Mouse (Mus musculus) MEL (cell line): Measurements from ENCODE around the gene Baiap2l2. TPM values are rescaled to one million over a fixed set of nuclear protein-coding genes. Genes with fewer than 3 reads are reported as not detected.
A peak's percentile ranks its signal among the peaks of the same experiment; 100 is the strongest.

Experiments used
- DNase-seq: peaks from one replicate; pipeline ENCODE4 v3.0.0; 2011; ENCODE audit warnings: low read depth, low spot score
- H3K27ac ChIP-seq: 2 replicates; pipeline ENCODE4 v1.5.1; 2012; ENCODE audit warnings: low read depth, mild to moderate bottlenecking, control low read depth, low read length, moderate library complexity; ENCODE audit not compliant: control insufficient read depth
- H3K27me3 ChIP-seq, 2 experiments: fragments of 150-350 bp in 1 of 2; sonication (generic) in 1 of 2; 2 replicates each; pipeline ENCODE4 v1.6.1; 2012; ENCODE audit warnings: low read length in 2 of 2, mild to moderate bottlenecking in 2 of 2, improper control_type of control experiment in 1 of 2, moderate library complexity in 1 of 2; ENCODE audit not compliant: insufficient read depth in 2 of 2, control insufficient read depth in 1 of 2
- H3K36me3 ChIP-seq, 2 experiments: 2 replicates each; pipeline ENCODE4 v1.6.1; 2012 to 2014; ENCODE audit warnings: low read length in 2 of 2, improper control_type of control experiment in 1 of 2, inconsistent platforms in 1 of 2, mild to moderate bottlenecking in 1 of 2; ENCODE audit not compliant: insufficient read depth in 2 of 2, control insufficient read depth in 1 of 2
- H3K4me1 ChIP-seq, 2 experiments: fragments of 150-350 bp in 1 of 2; sonication (generic) in 1 of 2; 2 replicates each; pipeline ENCODE4 v1.6.1; 2012; ENCODE audit warnings: low read length in 2 of 2, improper control_type of control experiment in 1 of 2, mild to moderate bottlenecking in 1 of 2; ENCODE audit not compliant: insufficient read depth in 2 of 2, control insufficient read depth in 1 of 2
- H3K4me3 ChIP-seq, 2 experiments: fragments of 150-350 bp in 1 of 2; sonication (generic) in 1 of 2; 2 replicates each; pipeline ENCODE4 v1.5.1; 2012; ENCODE audit warnings: low read depth in 2 of 2, low read length in 2 of 2, mild to moderate bottlenecking in 2 of 2, moderate library complexity in 2 of 2, control low read depth in 1 of 2, improper control_type of control experiment in 1 of 2; ENCODE audit not compliant: control insufficient read depth in 1 of 2, insufficient read depth in 1 of 2
- H3K79me2 ChIP-seq: 2 replicates; pipeline ENCODE4 v1.6.1; 2012; ENCODE audit warnings: mild to moderate bottlenecking, low read length, moderate library complexity; ENCODE audit not compliant: control insufficient read depth, poor library complexity, insufficient read depth
- H3K9ac ChIP-seq: 2 replicates; pipeline ENCODE4 v1.6.1; 2012; ENCODE audit warnings: low read depth, mild to moderate bottlenecking, control low read depth, low read length, moderate library complexity; ENCODE audit not compliant: control insufficient read depth, poor library complexity, severe bottlenecking
- H3K9me3 ChIP-seq: fragments of 150-350 bp; sonication (generic); replicated peaks from 2 replicates; pipeline ENCODE4 v1.6.1; 2012; ENCODE audit warnings: mild to moderate bottlenecking, low read length, improper control_type of control experiment, moderate library complexity; ENCODE audit not compliant: insufficient read depth
- BHLHE40 ChIP-seq: IDR thresholded peaks from 2 replicates; pipeline ENCODE4 v1.6.1; 2012; ENCODE audit warnings: low read depth, mild to moderate bottlenecking, inconsistent platforms, low read length, improper control_type of control experiment, borderline replicate concordance
- CHD1 ChIP-seq: IDR thresholded peaks from 2 replicates; pipeline ENCODE4 v1.6.1; 2012; ENCODE audit warnings: low read depth, mild to moderate bottlenecking, inconsistent platforms, low read length, improper control_type of control experiment
- CHD2 ChIP-seq: IDR thresholded peaks from 2 replicates; pipeline ENCODE4 v1.6.1; 2011; ENCODE audit warnings: low read length, improper control_type of control experiment
- CTCF ChIP-seq, 3 experiments: IDR thresholded peaks in 2 of 3; conservative IDR thresholded peaks in 1 of 3; 2 replicates each; pipeline ENCODE4 v1.5.1; 2011 to 2012; ENCODE audit warnings: low read length in 3 of 3, low read depth in 2 of 3, mild to moderate bottlenecking in 2 of 3, improper control_type of control experiment in 1 of 3, inconsistent platforms in 1 of 3, mixed read lengths in 1 of 3, moderate library complexity in 1 of 3; ENCODE audit not compliant: control insufficient read depth in 1 of 3, insufficient read depth in 1 of 3, poor library complexity in 1 of 3, severe bottlenecking in 1 of 3
- E2F4 ChIP-seq: IDR thresholded peaks from 2 replicates; pipeline ENCODE4 v1.6.1; 2011; ENCODE audit warnings: low read depth, low read length, improper control_type of control experiment, borderline replicate concordance
- ELF1 ChIP-seq: IDR thresholded peaks from 2 replicates; pipeline ENCODE4 v1.6.1; 2014; ENCODE audit warnings: low read depth, mild to moderate bottlenecking, inconsistent platforms, low read length, improper control_type of control experiment, moderate library complexity
- EP300 ChIP-seq, 2 experiments: IDR thresholded peaks; 2 replicates each; pipeline ENCODE4 v1.6.1; 2011; ENCODE audit warnings: improper control_type of control experiment in 2 of 2, low read length in 2 of 2, low read depth in 1 of 2, mild to moderate bottlenecking in 1 of 2
- ETS1 ChIP-seq: IDR thresholded peaks from 2 replicates; pipeline ENCODE4 v1.6.1; 2012; ENCODE audit warnings: low read depth, mild to moderate bottlenecking, inconsistent platforms, low read length, improper control_type of control experiment, moderate library complexity
- GABPA ChIP-seq: IDR thresholded peaks from 2 replicates; pipeline ENCODE4 v1.6.1; 2012; ENCODE audit warnings: low read depth, mild to moderate bottlenecking, inconsistent platforms, low read length, improper control_type of control experiment, moderate library complexity
- GATA1 ChIP-seq: IDR thresholded peaks from 2 replicates; pipeline ENCODE4 v1.6.1; 2011; ENCODE audit warnings: low read depth, low read length, improper control_type of control experiment
- HCFC1 ChIP-seq: IDR thresholded peaks from 2 replicates; pipeline ENCODE4 v1.6.1; 2012; ENCODE audit warnings: low read depth, mild to moderate bottlenecking, inconsistent platforms, low read length, improper control_type of control experiment, moderate library complexity
- KAT2A ChIP-seq: conservative IDR thresholded peaks from 2 replicates; pipeline ENCODE4 v1.6.1; 2012; ENCODE audit warnings: low read depth, low read length, improper control_type of control experiment, inconsistent platforms
- MAFK ChIP-seq: IDR thresholded peaks from 2 replicates; pipeline ENCODE4 v1.6.1; 2011; ENCODE audit warnings: low read depth, mild to moderate bottlenecking, low read length, improper control_type of control experiment, borderline replicate concordance
- MAX ChIP-seq: IDR thresholded peaks from 2 replicates; pipeline ENCODE4 v1.6.1; 2011; ENCODE audit warnings: low read length, improper control_type of control experiment
- MEF2A ChIP-seq: IDR thresholded peaks from 2 replicates; pipeline ENCODE4 v1.6.1; 2014; ENCODE audit warnings: low read depth, mild to moderate bottlenecking, inconsistent platforms, low read length, improper control_type of control experiment; ENCODE audit not compliant: poor library complexity, insufficient replicate concordance, severe bottlenecking; ENCODE audit errors: extremely low read depth
- MXI1 ChIP-seq: IDR thresholded peaks from 2 replicates; pipeline ENCODE4 v1.6.1; 2011; ENCODE audit warnings: mild to moderate bottlenecking, low read depth, low read length, improper control_type of control experiment
- MYB ChIP-seq: IDR thresholded peaks from 2 replicates; pipeline ENCODE4 v1.6.1; 2011; ENCODE audit warnings: mild to moderate bottlenecking, low read depth, low read length, improper control_type of control experiment
- MYC ChIP-seq: IDR thresholded peaks from 2 replicates; pipeline ENCODE4 v1.6.1; 2011; ENCODE audit warnings: low read depth, mild to moderate bottlenecking, low read length, improper control_type of control experiment, moderate library complexity
- NELFE ChIP-seq: IDR thresholded peaks from 2 replicates; pipeline ENCODE4 v1.6.1; 2011; ENCODE audit warnings: low read depth, low read length, improper control_type of control experiment
- NRF1 ChIP-seq: IDR thresholded peaks from 2 replicates; pipeline ENCODE4 v1.6.1; 2014; ENCODE audit warnings: low read depth, mild to moderate bottlenecking, inconsistent platforms, low read length, improper control_type of control experiment, moderate library complexity; ENCODE audit not compliant: poor library complexity, insufficient read depth, severe bottlenecking
- POLR2A ChIP-seq, 2 experiments: IDR thresholded peaks; 2 replicates each; pipeline ENCODE4 v1.6.1; 2011 to 2012; ENCODE audit warnings: low read length in 2 of 2, mild to moderate bottlenecking in 2 of 2, control low read depth in 1 of 2, improper control_type of control experiment in 1 of 2, low read depth in 1 of 2, moderate library complexity in 1 of 2; ENCODE audit not compliant: control insufficient read depth in 1 of 2, insufficient read depth in 1 of 2, poor library complexity in 1 of 2
- POLR2AphosphoS2 ChIP-seq: IDR thresholded peaks from 2 replicates; pipeline ENCODE4 v1.6.1; 2011; ENCODE audit warnings: low read length, improper control_type of control experiment
- POLR2AphosphoS5 ChIP-seq: IDR thresholded peaks from 2 replicates; pipeline ENCODE4 v1.6.1; 2012; ENCODE audit warnings: low read depth, borderline replicate concordance, mild to moderate bottlenecking, inconsistent platforms, low read length, moderate library complexity, mixed read lengths
- RAD21 ChIP-seq: IDR thresholded peaks from 2 replicates; pipeline ENCODE4 v1.6.1; 2011; ENCODE audit warnings: mild to moderate bottlenecking, low read depth, low read length, improper control_type of control experiment
- RCOR1 ChIP-seq: IDR thresholded peaks from 2 replicates; pipeline ENCODE4 v1.6.1; 2012; ENCODE audit warnings: low read depth, mild to moderate bottlenecking, inconsistent platforms, low read length, improper control_type of control experiment
- SIN3A ChIP-seq: IDR thresholded peaks from 2 replicates; pipeline ENCODE4 v1.6.1; 2012; ENCODE audit warnings: low read length, improper control_type of control experiment, inconsistent platforms
- SMC3 ChIP-seq: IDR thresholded peaks from 2 replicates; pipeline ENCODE4 v1.6.1; 2011; ENCODE audit warnings: low read depth, low read length, improper control_type of control experiment
- TAL1 ChIP-seq: IDR thresholded peaks from 2 replicates; pipeline ENCODE4 v1.6.1; 2012; ENCODE audit warnings: mild to moderate bottlenecking, inconsistent platforms, low read length, moderate library complexity, mixed read lengths
- TBP ChIP-seq: IDR thresholded peaks from 2 replicates; pipeline ENCODE4 v1.8.0; 2011; ENCODE audit warnings: low read depth, low read length, improper control_type of control experiment
- TCF12 ChIP-seq: IDR thresholded peaks from 2 replicates; pipeline ENCODE4 v1.6.1; 2014; ENCODE audit warnings: low read depth, mild to moderate bottlenecking, inconsistent platforms, low read length, improper control_type of control experiment, moderate library complexity
- UBTF ChIP-seq: IDR thresholded peaks from 2 replicates; pipeline ENCODE4 v1.6.1; 2012; ENCODE audit warnings: low read depth, mild to moderate bottlenecking, inconsistent platforms, low read length, improper control_type of control experiment, moderate library complexity, borderline replicate concordance; ENCODE audit not compliant: insufficient read depth
- USF1 ChIP-seq: IDR thresholded peaks from 2 replicates; pipeline ENCODE4 v1.6.1; 2014; ENCODE audit warnings: low read depth, mild to moderate bottlenecking, inconsistent platforms, low read length, improper control_type of control experiment, moderate library complexity
- USF2 ChIP-seq, 2 experiments: IDR thresholded peaks; 2 replicates each; pipeline ENCODE4 v1.6.1; 2011 to 2012; ENCODE audit warnings: improper control_type of control experiment in 2 of 2, low read length in 2 of 2, borderline replicate concordance in 1 of 2, inconsistent platforms in 1 of 2, low read depth in 1 of 2, mild to moderate bottlenecking in 1 of 2; ENCODE audit not compliant: insufficient read depth in 1 of 2
- ZC3H11A ChIP-seq: IDR thresholded peaks from 2 replicates; pipeline ENCODE4 v1.6.1; 2012; ENCODE audit warnings: low read depth, mild to moderate bottlenecking, inconsistent platforms, low read length, improper control_type of control experiment
- ZKSCAN1 ChIP-seq: IDR thresholded peaks from 2 replicates; pipeline ENCODE4 v1.6.1; 2012; ENCODE audit warnings: low read depth, mild to moderate bottlenecking, inconsistent platforms, low read length, improper control_type of control experiment, moderate library complexity
- ZMIZ1 ChIP-seq: IDR thresholded peaks from 2 replicates; pipeline ENCODE4 v1.6.1; 2012; ENCODE audit warnings: low read depth, mild to moderate bottlenecking, inconsistent platforms, low read length, improper control_type of control experiment, moderate library complexity
- ZNF384 ChIP-seq: IDR thresholded peaks from 2 replicates; pipeline ENCODE4 v1.6.1; 2012; ENCODE audit warnings: low read depth, mild to moderate bottlenecking, inconsistent platforms, low read length, improper control_type of control experiment
- polyA plus RNA-seq, 2 experiments: library from polyadenylated mRNA; stranded (reverse) in 1 of 2; unstranded in 1 of 2; fragments of >175 nt in 1 of 2; fragments of >200 nt in 1 of 2; gene quantifications; 2 replicates each; pipeline versions ENCODE4 v1.2.1 to v1.2.4; 2012; ENCODE audit warnings: low replicate concordance in 2 of 2, low read depth in 1 of 2; ENCODE audit not compliant: insufficient read length in 2 of 2, insufficient read depth in 1 of 2, missing spikeins in 1 of 2
- total RNA-seq: library from RNA; depleted of rRNA; stranded (reverse); fragments of 300-350 nt; gene quantifications from 2 replicates; pipeline ENCODE4 v1.2.3, GENCODE M21; 2012

The Baiap2l2 gene
- total and polyA plus RNA-seq, 3 experiments, result 0.60 to 1.1 TPM; not detected in 1

GRCm38 (mm10) chr15:79280209-79280608 is 5.1 kb downstream of the Baiap2l2 start:
- H3K27me3 ChIP-seq, result no peaks in the 10 kb centered on the region
- H3K79me2 ChIP-seq, result no peaks in the 10 kb centered on the region
- peak; percentile 90 for DNase-seq
- peaks cover 0 to 15% of the 10 kb centered on the region in 2 experiments; a peak in 2 of 4 replicates for H3K36me3 ChIP-seq
- H3K27ac ChIP-seq, result peak overlapping the region; percentile 91
- H3K4me3 ChIP-seq, result no peak overlapping the region
- H3K9me3 ChIP-seq, result no peaks in the 10 kb centered on the region
- H3K4me1 ChIP-seq, result peaks cover 7 to 14% of the 10 kb centered on the region in 2 experiments; a peak in 3 of 4 replicates
- peak overlapping the region; percentile 67; the same call in 1 of the 2 replicates for H3K9ac ChIP-seq
- no peak for TF ChIP-seq RCOR1
- peak; percentile 60 for TF ChIP-seq RAD21
- no peak for TF ChIP-seq TCF12
- TF ChIP-seq MEF2A, result no peak
- no peak for TF ChIP-seq MAX
- no peak for TF ChIP-seq ETS1
- TF ChIP-seq MXI1, result no peak
- TF ChIP-seq ELF1, result 0 out of 2 replicates have a peak, but pooled peaks have one; percentile 40
- TF ChIP-seq EP300 (IDR thresholded peaks at IDR 0.05; ENCODE audit: low read depth in 1 of 2, low read length in 2 of 2), result 0 out of 4 replicates have a peak, but pooled peaks of 1 of the 2 experiments have one; percentile 24
- no peak for TF ChIP-seq USF2 (IDR thresholded peaks at IDR 0.05; ENCODE audit: borderline replicate concordance in 1 of 2, insufficient read depth in 1 of 2, low read depth in 1 of 2, low read length in 2 of 2)
- TF ChIP-seq POLR2AphosphoS5, result no peak
- TF ChIP-seq SIN3A, result no peak; the same call in 1 of the 2 replicates
- TF ChIP-seq E2F4, result no peak
- TF ChIP-seq HCFC1, result peak; percentile 40; the same call in 1 of the 2 replicates
- no peak for TF ChIP-seq MAFK
- no peak for TF ChIP-seq GATA1
- no peak for TF ChIP-seq NRF1
- TF ChIP-seq ZKSCAN1, result no peak
- TF ChIP-seq POLR2A (IDR thresholded peaks at IDR 0.05; ENCODE audit: control insufficient read depth in 1 of 2, insufficient read depth in 1 of 2, low read depth in 1 of 2, low read length in 2 of 2, poor library complexity in 1 of 2), result no peak
- 0 out of 2 replicates have a peak, but pooled peaks have one; percentile 34 for TF ChIP-seq BHLHE40
- TF ChIP-seq NELFE, result no peak
- no peak for TF ChIP-seq USF1
- peak; percentile 89 to 98 (median 93) for TF ChIP-seq CTCF (IDR thresholded peaks at IDR 0.05 in 2 of 3, conservative IDR thresholded peaks at IDR 0.05 in 1 of 3; ENCODE audit: control insufficient read depth in 1 of 3, insufficient read depth in 1 of 3, low read depth in 2 of 3, low read length in 3 of 3, poor library complexity in 1 of 3, severe bottlenecking in 1 of 3)
- TF ChIP-seq ZC3H11A, result peak; percentile 38; the same call in 1 of the 2 replicates
- no peak for TF ChIP-seq ZNF384
- peak; percentile 48; the same call in 1 of the 2 replicates for TF ChIP-seq CHD2
- TF ChIP-seq POLR2AphosphoS2, result no peak
- TF ChIP-seq MYC, result no peak
- no peak for TF ChIP-seq GABPA
- TF ChIP-seq TBP, result no peak
- TF ChIP-seq TAL1, result no peak
- TF ChIP-seq KAT2A, result no peak
- no peak for TF ChIP-seq CHD1
- peak; percentile 71 for TF ChIP-seq SMC3
- no peak for TF ChIP-seq ZMIZ1
- no peak for TF ChIP-seq UBTF
- TF ChIP-seq MYB, result no peak
